Mouse (Mus musculus): ENCODE measurements at regions not wholly inside any gene's neighbourhood (a gene's known extent, or its start where the extent isn't known, plus 50 kb on each side); places are given as distances from the start of the nearest gene placed in this dataset.

- DNase-seq (ENCODE audit: extremely low read depth, insufficient read length, low spot score): no peak
Measured at GRCm38 (mm10) chr2:114938416-114939147, 283.8 kb upstream of the Dph6 start.

GRCm38 (mm10) chr2:114966111-114966510, 311.3 kb upstream of the Dph6 start:
- DNase-seq (ENCODE audit: extremely low read depth, insufficient read length, low spot score): no peak

GRCm38 (mm10) chr2:114968651-114969050, 313.9 kb upstream of the Dph6 start:
- no peak for DNase-seq (ENCODE audit: extremely low read depth, insufficient read length, low spot score)

GRCm38 (mm10) chr2:114993419-114993818, 338.7 kb upstream of the Dph6 start:
- DNase-seq (ENCODE audit: extremely low read depth, insufficient read length, low spot score): no peak

GRCm38 (mm10) chr2:114993882-114994281, 339.1 kb upstream of the Dph6 start:
- DNase-seq (ENCODE audit: extremely low read depth, insufficient read length, low spot score): no peak

- no peak for DNase-seq (ENCODE audit: extremely low read depth, insufficient read length, low spot score)
Measured at GRCm38 (mm10) chr2:114994691-114995347, 340.1 kb upstream of the Dph6 start.

GRCm38 (mm10) chr2:115013916-115014315, 359.2 kb upstream of the Dph6 start:
- no peak for DNase-seq (ENCODE audit: extremely low read depth, insufficient read length, low spot score)

- no peak for DNase-seq (ENCODE audit: extremely low read depth, insufficient read length, low spot score)
Measured at GRCm38 (mm10) chr2:115026777-115027176, 372.0 kb upstream of the Dph6 start.

GRCm38 (mm10) chr2:115031134-115031533, 376.4 kb upstream of the Dph6 start:
- no peak for DNase-seq (ENCODE audit: extremely low read depth, insufficient read length, low spot score)

- DNase-seq (ENCODE audit: extremely low read depth, insufficient read length, low spot score): peak; percentile 38
Measured at GRCm38 (mm10) chr2:115036205-115036604, 381.4 kb upstream of the Dph6 start.

GRCm38 (mm10) chr2:115042299-115042785, 387.6 kb upstream of the Dph6 start:
- no peak for DNase-seq (ENCODE audit: extremely low read depth, insufficient read length, low spot score)

GRCm38 (mm10) chr2:115056327-115057070, 401.7 kb upstream of the Dph6 start:
- no peak for DNase-seq (ENCODE audit: extremely low read depth, insufficient read length, low spot score)

- no peak for DNase-seq (ENCODE audit: extremely low read depth, insufficient read length, low spot score)
Measured at GRCm38 (mm10) chr2:115057200-115057599, 402.4 kb upstream of the Dph6 start.

- DNase-seq (ENCODE audit: extremely low read depth, insufficient read length, low spot score): no peak
Measured at GRCm38 (mm10) chr2:115067489-115068163, 412.9 kb upstream of the Dph6 start.

- DNase-seq (ENCODE audit: extremely low read depth, insufficient read length, low spot score): no peak
Measured at GRCm38 (mm10) chr2:115069704-115070103, 414.9 kb upstream of the Dph6 start.

- DNase-seq (ENCODE audit: extremely low read depth, insufficient read length, low spot score): no peak
Measured at GRCm38 (mm10) chr2:115070123-115070522, 415.4 kb upstream of the Dph6 start.

- no peak for DNase-seq (ENCODE audit: extremely low read depth, insufficient read length, low spot score)
Measured at GRCm38 (mm10) chr2:115070666-115071065, 415.9 kb upstream of the Dph6 start.

- DNase-seq (ENCODE audit: extremely low read depth, insufficient read length, low spot score): no peak
Measured at GRCm38 (mm10) chr2:115081563-115082291, 427.0 kb upstream of the Dph6 start.

GRCm38 (mm10) chr2:115082292-115082809, 427.6 kb upstream of the Dph6 start:
- DNase-seq (ENCODE audit: extremely low read depth, insufficient read length, low spot score): no peak
